Mouse (Mus musculus): ENCODE data around the gene Fus. TPM values are rescaled to one million over a fixed set of nuclear protein-coding genes. Genes with fewer than 3 reads are reported as not detected.
"Not testable (repeated sequence)": the region's sequence is repeated elsewhere in the genome, so short reads cannot be mapped to it uniquely, and the experiment has no call there.

Gene Fus
- polyA plus RNA-seq, 1 experiment = 446 TPM

DNA sequence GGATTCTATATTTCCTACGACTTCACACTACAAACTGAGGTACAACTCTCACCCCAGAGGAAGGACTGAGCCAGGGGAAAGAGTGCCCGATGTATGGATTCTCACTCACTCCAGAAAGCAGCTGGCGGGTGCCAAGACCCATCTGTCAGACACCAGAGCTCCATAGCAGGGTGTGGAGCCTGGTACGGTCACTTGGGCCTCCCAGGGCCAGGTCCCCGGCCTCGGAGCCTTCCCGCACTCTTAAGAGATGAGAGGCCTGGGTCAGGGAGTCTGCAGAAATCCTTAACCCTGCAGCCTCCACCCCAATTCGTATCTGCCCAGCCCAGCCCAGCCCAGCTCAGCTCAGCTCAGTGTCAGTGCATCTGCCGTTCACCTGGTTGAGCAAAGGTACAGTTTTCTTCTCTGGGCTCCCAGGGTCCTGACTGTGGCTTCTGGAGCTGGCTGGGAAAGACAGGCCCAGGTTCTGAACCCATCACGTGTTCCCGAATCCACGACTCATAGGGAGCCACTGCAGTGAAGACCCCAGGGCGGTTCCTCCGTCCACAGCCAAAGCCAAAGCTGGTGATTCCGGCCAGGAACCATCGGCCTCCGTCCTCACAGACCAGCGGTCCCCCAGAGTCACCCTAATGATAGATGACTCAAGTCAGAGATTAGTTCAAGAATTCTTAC, 30.9 kb upstream of the Fus start:
- DNase-seq (ENCODE audit: extremely low spot score in 1 of 2, low spot score in 1 of 2) = no peak

DNA sequence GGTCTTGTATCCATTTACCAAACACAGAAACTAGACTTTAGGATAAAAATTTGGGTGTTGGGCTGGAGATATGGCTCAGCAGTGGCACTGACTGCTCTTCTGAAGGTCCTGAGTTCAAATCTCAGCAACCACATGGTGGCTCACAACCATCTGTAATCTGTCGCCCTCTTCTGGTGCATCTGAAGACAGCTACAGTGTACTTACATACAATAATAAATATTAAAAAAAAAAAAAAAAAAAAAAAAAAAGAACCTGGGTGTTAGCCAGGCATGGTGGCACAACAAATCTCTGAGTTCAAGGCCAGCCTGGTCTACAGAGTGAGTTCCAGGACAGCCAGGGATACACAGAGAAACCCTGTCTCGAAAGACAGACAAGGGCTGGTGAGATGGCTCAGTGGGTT, 25.2 kb upstream of the Fus start:
- not testable (repeated sequence) for DNase-seq (ENCODE audit: extremely low spot score in 1 of 2, low spot score in 1 of 2)

DNA sequence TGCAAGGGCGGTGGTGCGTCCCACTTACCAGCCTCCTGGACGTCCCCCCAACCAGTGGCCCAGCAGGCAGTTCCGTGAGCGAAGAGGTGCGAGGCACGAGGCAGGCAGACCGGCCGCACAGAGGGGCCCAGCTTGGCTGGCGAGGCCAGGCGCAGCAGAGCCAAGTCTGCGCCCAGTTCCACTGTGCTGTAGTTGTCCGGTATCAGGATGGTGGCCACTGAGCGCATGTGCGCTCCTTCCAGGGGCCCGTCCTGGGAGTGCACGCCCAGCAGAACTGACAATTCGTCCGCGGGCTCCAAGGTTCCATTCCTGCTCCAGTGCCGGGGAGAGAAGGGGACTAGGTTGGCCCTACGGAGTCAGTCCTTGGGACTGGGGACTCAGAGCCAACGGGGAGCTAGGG, 22.6 kb upstream of the Fus start:
- DNase-seq (ENCODE audit: extremely low spot score in 1 of 2, low spot score in 1 of 2) = no peak

DNA sequence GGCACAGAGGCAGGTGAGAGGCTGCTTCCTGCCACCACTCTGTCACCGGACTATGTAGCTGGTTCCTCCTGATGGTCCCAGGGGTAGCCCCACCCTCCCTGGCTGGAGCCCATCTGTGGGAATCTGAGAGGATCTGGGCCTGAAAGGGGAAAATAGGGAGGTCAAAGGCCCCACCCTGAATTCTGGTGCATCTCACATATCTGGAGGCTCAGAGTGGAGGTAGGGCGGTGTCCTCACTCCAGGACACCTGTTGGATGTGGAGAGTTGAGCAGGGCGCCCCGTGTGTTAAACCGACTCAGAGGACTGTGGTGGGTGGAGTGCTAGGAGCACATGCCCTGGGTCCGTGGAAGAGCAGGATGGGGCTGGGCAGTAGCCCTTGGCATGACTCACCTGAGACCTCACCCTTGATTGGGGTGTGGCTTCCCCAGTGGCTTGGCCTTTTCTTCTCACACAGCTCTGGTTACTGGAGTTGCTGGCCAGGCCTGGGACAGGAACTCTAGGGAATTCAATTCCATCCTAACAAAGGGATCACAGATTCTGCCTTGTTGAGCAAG, 20.7 kb upstream of the Fus start, which contains the start of gene Prss36:
Gene Prss36 (minus strand): TSS at position 256 of the 554 bp plus-strand sequence.
- no peak for DNase-seq (ENCODE audit: extremely low spot score in 1 of 2, low spot score in 1 of 2)

DNA sequence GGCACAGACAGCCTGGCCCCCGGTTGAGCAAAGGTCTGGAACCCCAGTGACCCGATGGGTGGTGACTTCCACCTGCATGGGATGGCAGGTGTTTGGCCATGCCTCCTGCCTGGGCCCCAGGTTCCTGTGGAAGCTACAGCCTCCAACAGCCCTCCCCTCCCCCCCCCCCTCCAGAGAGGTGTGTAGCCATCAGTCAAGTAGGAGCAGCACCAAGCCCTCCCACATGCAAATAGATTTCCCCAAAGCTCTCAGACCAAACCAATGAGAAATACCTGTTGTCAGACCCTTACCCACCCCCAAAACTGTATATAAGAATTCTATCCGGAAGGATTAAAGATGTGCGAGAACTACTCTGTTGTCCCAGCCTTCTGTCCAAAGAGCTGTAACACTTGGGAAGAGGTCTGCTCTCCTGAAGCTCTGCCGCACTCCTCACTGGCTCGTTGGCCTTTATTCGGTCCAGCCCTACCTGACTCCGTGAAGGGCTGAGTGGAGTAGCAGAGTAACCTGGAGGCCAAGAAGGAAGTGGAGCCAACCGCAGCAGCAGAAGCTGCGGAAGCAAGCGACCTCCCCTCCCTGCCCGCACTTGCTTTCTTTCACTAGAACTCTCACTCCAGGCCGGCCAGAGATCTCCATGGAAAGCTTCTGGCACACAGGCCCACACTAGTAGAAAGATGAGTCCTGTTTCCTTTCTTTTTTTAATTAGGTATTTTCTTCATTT, 14.2 kb upstream of the Fus start:
- DNase-seq (ENCODE audit: extremely low spot score in 1 of 2, low spot score in 1 of 2) = no peak

DNA sequence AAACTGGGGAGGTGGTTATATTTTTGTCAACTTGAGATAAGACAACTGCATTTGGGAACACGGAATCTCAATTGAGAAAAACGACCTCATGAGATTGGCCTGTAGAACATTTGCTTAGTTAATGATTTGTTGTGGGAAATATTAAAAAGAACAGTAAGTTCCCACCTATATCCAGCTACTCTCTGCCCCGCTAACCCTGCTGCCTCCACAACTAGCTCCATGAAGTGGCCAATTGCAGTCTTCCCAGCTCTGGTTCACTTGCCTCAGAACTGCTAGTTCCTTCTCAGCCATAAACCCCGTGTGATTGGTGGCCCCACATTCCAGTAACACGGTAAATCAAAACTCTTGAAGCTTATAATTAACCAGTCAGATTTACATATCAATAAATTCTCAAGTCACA, 7.9 kb upstream of the Fus start:
- DNase-seq (ENCODE audit: extremely low spot score in 1 of 2, low spot score in 1 of 2) = no peak

DNA sequence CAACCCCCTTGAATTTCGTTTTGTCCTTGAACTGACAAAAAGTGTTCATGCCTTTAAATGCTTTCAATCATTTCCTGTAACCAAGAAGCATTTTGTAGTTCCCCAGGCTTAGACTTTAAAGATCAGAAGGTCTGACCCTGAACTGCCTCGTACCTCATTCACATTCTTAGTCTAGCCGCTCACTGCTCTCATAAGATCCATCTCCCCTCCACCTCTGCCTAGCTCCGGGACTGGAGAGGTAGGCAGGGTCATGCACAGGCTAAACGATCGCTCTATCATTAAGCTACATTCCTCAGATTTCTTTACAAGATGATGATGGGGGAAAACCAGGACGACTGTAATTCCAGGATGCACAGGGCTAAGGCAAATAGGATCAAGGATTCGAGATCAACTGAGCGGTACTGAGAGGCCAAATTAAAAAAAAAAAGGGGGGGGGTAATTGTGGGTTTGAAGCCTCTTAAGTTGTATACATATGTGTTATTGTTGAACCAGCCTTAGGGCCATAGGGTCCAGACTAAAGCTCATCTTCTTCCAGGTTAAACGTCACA, 812 bp upstream of the Fus start:
- DNase-seq (ENCODE audit: extremely low spot score in 1 of 2, low spot score in 1 of 2) = no peak

DNA sequence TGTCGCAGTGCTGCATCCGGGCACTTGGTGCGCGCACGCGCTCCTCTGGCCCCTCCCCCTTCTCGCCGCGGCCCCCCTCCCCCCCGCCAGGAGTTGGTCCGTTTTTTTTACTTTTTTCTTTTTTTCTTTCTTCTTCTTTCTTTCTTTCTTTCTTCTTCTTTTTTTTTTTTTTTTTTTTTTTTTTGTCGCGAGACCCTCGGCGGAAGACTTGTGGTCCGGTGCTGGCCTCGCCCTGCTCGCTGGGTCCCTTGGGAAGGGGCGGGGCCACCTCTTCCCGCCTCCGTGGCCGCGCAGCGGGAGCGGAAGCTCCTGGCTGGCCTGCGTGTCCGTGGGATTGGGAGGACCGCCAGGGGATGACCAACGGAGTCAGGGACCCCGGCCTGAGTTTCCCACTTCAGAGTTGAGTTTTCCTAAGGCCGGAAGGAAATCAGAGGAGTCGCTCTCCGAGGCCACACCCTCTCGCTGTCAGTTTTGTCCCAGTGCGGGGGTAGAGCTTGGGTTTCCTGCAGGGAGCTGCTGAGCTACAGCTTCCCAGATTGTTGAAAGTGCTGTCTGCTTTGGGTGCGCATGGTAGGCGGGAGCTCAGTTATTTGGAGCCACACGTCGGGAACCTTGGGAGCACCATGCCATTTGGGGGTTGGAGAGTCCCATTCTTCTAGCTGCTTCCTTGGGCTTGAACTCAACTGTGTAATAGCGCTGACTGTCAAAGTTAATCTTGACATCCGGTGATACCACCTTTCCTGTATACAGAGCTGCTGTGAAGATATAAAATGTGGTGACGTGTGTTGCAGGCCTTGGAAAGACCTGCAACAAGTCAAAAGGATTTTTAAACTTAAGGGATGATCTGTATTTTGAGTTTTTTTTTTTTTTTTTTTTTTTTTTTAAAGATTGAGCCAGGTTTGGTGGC, 918 bp downstream of the Fus start:
- DNase-seq (ENCODE audit: extremely low spot score in 1 of 2, low spot score in 1 of 2) = peak; percentile 56 to 67

DNA sequence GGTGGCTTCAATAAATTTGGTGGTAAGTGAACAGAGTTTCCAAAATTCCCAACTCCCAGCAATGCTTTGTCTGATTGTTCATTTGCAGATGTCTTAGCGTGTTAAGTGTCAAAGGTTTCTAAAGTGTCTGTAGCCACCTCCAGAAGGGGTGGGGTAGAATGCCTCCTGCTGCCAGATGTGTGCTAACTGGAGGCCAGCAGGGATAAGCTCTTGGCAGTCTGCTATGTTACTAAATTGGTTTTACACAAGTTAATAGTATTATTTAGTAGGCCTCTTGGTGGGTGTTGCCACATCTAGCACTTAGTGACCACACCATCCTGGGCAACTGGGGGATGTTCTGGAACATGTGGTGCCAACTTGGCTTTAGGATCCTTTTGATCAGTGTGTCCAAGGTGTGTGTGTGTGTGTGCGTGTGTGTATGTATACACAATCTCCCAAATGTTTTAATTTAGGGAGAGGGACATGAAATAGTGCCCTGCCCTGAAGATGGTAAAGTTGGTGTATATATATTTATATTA, 7.2 kb downstream of the Fus start:
- no peak for DNase-seq (ENCODE audit: extremely low spot score in 1 of 2, low spot score in 1 of 2)

DNA sequence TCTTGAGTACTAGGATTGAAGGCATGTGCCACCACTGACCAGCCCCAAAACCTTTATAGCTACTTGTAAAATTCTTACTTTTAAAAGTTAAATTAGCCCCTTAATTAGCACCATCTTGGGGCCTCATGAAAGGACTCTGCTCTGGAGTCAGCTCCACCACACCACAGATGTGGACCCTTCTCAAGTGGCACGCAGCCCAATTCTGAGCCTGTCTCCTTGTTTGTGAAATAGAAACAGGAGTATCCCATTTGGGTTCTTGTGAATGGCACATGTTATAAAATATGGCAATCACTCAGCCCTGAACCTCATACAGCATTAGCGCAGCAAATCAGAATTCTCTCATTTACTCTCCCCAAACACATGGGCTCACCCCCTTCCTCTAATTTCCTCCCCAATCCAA, 11.6 kb downstream of the Fus start:
- DNase-seq (ENCODE audit: extremely low spot score in 1 of 2, low spot score in 1 of 2) = no peak

DNA sequence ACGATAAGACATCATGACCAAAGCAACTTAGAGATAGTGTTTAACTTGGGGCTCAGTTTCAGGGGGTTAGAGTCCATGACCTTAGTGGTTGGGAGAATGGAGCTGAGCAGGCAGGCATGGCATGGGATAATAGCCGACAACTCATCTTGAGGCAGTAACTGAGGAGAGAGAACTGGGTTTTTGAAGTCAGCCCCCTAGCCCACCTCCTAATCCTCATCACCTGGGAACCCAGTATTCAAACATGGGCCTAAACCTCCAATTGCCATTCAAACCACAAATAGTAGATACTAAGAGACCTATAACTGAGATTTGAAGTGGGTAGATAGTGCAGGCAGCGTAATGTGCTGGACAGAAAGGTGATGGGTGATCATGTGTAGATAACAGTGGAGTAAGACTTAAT, 13.3 kb downstream of the Fus start:
- DNase-seq (ENCODE audit: extremely low spot score in 1 of 2, low spot score in 1 of 2) = no peak

DNA sequence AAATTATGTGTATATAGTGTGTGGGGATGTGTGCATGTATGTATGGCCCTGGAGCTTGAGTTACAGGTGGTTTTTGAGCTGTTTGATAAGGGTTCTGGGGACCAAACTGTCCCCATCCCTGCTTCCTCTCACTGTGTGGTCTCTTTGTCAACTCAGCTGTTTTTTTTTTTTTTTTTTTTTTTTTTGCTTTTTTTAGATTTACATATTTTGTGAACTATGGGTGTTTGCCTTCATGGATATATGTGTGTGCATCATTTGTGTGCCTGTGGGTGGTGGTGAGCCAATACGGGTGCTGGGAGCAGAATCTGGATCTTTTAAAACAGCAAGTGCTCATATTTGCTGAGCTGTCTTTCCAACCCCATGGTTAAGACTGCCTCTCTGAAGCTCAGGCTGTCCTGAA, 21.6 kb downstream of the Fus start:
- no peak for DNase-seq (ENCODE audit: extremely low spot score in 1 of 2, low spot score in 1 of 2)

DNA sequence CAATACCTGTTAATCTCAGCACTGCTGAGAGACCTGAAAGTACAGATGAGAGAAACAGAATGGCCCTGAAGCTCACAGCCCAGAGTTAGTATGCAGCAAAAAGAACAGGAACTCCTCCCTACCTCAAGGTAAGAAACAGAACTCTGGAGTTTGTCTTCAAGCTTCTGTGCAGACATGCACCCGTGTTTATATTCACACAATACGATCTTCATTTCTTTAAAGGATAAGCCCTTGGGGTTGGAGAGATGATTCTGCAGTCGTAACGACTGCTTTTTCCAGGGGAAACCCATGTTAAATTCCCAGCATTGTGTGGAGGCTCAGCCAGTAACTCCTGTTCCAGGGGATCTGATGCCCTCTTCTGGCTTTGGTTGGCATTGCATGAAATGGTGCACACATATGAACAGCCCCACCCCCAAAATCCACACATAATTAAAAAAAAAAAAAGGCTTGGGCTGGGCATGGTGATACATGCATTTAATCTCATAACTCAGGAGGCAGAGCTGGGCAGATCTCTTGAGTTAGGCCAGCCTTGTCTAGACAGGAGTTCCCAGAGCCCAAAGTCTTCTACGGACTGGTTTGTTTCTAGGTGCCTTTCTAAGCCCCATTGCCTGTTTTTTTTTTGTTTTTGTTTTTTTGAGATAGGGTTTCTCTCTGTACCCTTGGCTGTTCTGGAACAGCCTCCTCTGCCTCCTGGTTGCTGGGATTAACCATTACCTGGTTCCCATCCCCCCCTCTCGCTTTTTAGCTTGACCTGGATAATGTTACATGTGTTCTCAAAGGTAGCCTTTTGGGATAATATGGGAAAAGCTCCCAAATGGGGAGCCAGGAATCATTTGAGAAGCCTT, 24.6 kb downstream of the Fus start:
- peak; percentile 53 to 88 for DNase-seq (ENCODE audit: extremely low spot score in 1 of 2, low spot score in 1 of 2)

DNA sequence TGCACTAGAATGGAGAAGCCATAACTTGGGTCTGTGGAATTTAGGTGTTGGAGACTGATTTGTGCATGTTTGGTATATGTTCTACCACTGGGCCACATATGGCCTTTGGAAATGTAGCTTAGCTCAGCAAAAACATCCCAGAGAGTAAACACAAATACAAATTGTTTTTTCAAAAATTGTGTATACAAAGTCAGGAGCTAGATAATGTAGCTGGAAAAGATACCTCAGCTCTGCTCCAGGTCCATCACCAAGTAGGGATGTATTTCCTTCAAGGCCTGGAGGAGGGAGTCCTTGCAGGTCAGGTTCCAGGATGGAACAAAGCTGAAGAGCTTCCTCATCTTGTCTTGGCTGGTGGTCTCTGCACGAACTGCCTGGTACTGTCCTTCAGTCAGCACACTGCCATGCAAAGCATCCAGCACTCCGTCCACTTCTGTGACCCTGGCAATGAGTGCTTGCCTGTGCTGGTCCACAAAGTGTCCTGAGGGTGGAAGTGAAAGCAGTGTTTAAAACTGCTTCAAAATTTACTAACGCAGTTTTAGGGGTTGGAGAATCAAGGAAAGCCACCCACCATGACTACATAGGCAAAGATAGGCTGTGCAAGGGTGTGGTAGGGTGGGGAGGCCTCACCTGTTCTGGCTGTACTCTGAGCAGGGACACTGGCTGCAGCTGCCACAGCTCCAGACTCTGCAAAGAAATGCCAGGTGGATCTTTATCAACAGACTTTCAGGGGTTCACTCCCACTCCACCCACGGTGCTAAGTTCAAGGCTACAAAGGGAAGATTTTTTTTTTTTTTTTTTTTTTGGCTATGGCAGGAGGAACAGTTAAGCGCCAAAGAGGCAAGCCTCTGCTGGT, 25.5 kb downstream of the Fus start:
- no peak for DNase-seq (ENCODE audit: extremely low spot score in 1 of 2, low spot score in 1 of 2)

DNA sequence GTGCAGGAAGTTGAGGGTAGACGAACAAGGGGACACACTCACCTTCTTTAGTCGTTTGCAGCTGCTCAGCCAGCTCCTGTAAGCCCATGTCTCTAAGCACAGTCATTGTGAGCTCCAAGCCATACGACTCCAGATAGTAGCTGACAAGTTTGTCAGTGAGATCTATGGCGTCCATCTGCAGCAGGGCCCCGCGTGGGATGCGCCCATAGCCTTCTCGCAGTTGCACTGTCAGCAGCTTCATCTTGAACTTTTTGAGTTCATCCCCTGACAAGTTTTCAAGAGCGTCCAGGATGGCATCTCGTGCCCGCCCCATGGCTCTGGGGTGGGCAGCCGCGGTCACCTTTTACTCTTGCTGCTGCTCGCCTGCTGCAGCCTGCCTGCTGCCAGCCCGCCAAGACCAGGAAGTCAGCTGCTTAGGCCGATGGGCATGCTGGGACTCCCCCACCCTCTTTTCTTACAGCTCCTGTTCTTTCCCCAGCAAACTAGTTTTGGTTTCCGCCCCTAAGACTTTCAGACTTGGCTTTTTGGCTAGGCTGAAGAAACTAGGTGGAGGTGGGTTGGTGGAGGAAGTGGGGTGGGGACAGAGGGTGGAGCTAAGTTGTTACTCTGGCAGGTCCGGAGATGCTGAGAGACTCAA, 26.2 kb downstream of the Fus start, which contains the start of gene Pycard:
Gene Pycard (minus strand): TSS at position 527 of the 637 bp plus-strand sequence.
- peak in 1 of 2 experiments; percentile 24 for DNase-seq (ENCODE audit: extremely low spot score in 1 of 2, low spot score in 1 of 2)

DNA sequence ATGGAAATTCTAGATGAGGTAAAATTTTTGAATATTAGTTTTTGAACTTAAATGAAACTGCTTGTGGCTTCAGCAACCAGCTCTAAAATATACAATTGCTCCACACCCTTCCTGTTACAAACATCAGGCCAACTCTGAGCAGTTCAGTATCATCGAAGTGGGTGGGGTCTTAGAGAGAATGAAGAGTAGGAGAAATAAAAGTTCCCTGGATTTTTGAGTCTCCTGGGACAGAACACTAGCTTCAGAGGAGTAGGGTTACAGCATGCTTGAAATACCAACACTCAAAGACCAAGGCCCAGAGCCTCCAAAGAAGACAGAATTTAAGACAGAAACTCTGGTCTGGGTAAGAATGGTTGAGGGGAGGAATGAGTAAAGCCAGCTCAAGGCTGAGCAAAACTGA, 32.2 kb downstream of the Fus start:
- DNase-seq (ENCODE audit: extremely low spot score in 1 of 2, low spot score in 1 of 2) = no peak

DNA sequence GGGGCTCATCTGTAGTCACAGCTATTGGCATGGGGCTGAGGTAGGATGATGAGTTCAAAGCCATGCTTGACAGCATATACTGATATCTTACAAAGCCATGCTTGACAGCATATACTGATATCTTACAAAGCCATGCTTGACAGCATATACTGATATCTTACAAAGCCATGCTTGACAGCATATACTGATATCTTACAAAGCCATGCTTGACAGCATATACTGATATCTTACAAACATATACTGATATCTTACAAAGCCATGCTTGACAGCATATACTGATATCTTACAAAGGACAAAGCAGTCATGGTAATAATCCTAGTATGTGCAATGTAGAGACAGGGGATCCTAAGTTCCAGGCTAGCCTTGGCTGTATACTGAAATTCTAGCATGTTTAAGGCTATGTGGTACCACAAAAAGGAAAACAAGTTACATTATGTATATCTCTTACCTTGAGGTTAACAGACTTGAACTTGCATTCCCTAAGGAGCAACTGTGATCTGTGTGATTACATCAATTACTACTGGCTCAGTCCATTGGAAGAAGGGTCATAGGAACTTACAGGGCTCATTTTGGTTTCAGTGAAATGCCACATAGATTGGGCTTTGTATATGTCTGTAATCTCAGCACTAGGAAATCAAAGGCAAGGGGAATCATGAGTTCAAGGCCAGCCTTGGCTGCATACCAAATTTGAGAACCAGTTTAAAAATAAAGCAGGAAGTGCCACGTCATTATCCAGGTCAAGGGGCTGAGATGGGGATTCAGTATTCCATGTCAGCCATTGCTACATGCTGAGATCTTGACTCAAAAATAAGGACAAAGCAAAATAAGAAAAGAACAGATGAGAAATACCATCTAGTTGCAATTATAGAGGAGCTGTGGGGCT, 33.1 kb downstream of the Fus start:
- DNase-seq (ENCODE audit: extremely low spot score in 1 of 2, low spot score in 1 of 2) = no peak

Data from frontal cortex, adult 2 months (tissue).